Mouse (Mus musculus): ENCODE data around the gene Gal3st2.

DNA sequence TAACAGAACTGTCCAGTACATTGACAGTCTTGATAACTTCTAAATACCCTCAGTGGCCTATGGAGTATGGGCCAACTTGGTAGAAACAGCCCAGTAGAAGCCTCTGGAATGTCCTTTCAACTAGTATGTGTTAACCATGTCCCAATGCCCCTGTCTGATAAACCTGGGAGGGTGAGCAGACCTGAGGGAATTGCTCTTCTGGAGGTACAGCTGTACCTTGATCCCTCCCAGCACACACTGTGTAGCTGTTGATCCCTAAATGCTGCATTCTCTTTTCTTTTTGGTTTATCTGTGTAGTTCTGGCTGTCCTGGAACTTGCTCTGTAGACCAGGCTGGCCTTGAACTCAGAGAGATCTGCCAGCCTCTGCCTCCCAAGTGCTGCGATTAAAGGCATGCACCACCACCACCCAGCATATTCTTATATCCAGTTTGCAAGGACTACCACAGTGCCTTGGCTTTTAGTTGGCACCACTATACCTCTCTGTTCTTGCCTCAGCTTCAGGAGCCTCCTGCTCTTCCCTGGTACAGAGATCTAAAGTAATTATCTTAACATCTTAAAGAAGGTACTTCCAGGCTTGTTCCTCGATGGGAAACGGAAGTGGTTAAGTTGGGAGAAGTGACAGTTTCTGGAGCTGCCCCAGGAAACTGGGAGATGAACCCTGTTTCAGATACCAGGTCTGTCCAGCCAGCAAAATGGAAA is 37.2 kb upstream of the Gal3st2 start:
- TF ChIP-seq POLR2A (IDR thresholded peaks at IDR 0.05; ENCODE audit: insufficient read length, low read depth) (no peak), CEBPB (IDR thresholded peaks at IDR 0.05; ENCODE audit: insufficient read depth, poor library complexity, severe bottlenecking) (no peak), REST (IDR thresholded peaks at IDR 0.05; ENCODE audit: insufficient read depth, insufficient read length) (no peak), POLR2AphosphoS2 (IDR thresholded peaks at IDR 0.05; ENCODE audit: insufficient read length, low read depth) (no peak), USF1 (IDR thresholded peaks at IDR 0.05; ENCODE audit: low read depth) (no peak)
